Mouse (Mus musculus): ENCODE data around the gene Aatf. TPM values are rescaled to one million over a fixed set of nuclear protein-coding genes. Genes with fewer than 3 reads are reported as not detected.
A peak's percentile ranks its signal among the peaks of the same experiment; 100 is the strongest.

Aatf gene
- polyA plus RNA-seq, 1 experiment from 2014 or later: 58.3 TPM

GRCm38 (mm10) chr11:84526976-84527860 lies 13.9 kb upstream of the Aatf start:
- Histone ChIP-seq H3K4me3 (peak overlapping the region; percentile 66; the same call in 1 of the 2 replicates), H3K27me3 (replicated peaks; ENCODE audit: low read depth, poor library complexity, severe bottlenecking) (peaks cover 100% of the 10 kb centered on the region), H3K27ac (replicated peaks) (no peak overlapping the region), H3K9me3 (no peaks in the 10 kb centered on the region), H3K4me1 (peaks cover 42% of the 10 kb centered on the region), H3K36me3 (replicated peaks) (no peaks in the 10 kb centered on the region)
- 2% methylated on average over 29 of the region's 29 CpGs for WGBS
- peak; percentile 47 for DNase-seq (ENCODE audit: low spot score)

GRCm38 (mm10) chr11:84526451-84526850 lies 13.1 kb upstream of the Aatf start:
- Histone ChIP-seq H3K4me1 (peaks cover 42% of the 10 kb centered on the region), H3K4me3 (peak overlapping the region; percentile 66), H3K36me3 (replicated peaks) (no peaks in the 10 kb centered on the region), H3K27me3 (replicated peaks; ENCODE audit: low read depth, poor library complexity, severe bottlenecking) (peaks cover 100% of the 10 kb centered on the region), H3K27ac (replicated peaks) (no peak overlapping the region), H3K9me3 (no peaks in the 10 kb centered on the region)
- WGBS: under 1% methylated on average over 10 of the region's 10 CpGs
- DNase-seq (ENCODE audit: low spot score): no peak

- Histone ChIP-seq H3K27ac (replicated peaks) (0 out of 2 replicates have a peak within 1 kb of the TSS, but pooled peaks have one; percentile 24), H3K27me3 (replicated peaks; ENCODE audit: low read depth, poor library complexity, severe bottlenecking) (peaks cover 100% of the 10 kb centered on the region), H3K9me3 (no peaks in the 10 kb centered on the region), H3K36me3 (replicated peaks) (no peaks in the 10 kb centered on the region), H3K4me3 (peak within 1 kb of the TSS; percentile 66), H3K4me1 (peaks cover 42% of the 10 kb centered on the region)
- DNase-seq (ENCODE audit: low spot score): peak; percentile 88
- WGBS: under 1% methylated on average over 64 of the region's 64 CpGs
Measured at GRCm38 (mm10) chr11:84525421-84526274, 12.3 kb upstream of the Aatf start, which contains the start of gene Lhx1. Lhx1 (minus strand) TSS chr11:84525535.

- Histone ChIP-seq H3K27ac (replicated peaks) (0 out of 2 replicates have a peak overlapping the region, but pooled peaks have one; percentile 24), H3K4me3 (peak overlapping the region; percentile 66), H3K36me3 (replicated peaks) (no peaks in the 10 kb centered on the region), H3K4me1 (peaks cover 46% of the 10 kb centered on the region), H3K27me3 (replicated peaks; ENCODE audit: low read depth, poor library complexity, severe bottlenecking) (peaks cover 100% of the 10 kb centered on the region), H3K9me3 (no peaks in the 10 kb centered on the region)
- DNase-seq (ENCODE audit: low spot score): peak; percentile 66
- WGBS: under 1% methylated on average over 48 of the region's 48 CpGs
Measured at GRCm38 (mm10) chr11:84524511-84525270, 11.4 kb upstream of the Aatf start.

- Histone ChIP-seq H3K36me3 (replicated peaks) (no peaks in the 10 kb centered on the region), H3K27me3 (replicated peaks; ENCODE audit: low read depth, poor library complexity, severe bottlenecking) (peaks cover 100% of the 10 kb centered on the region), H3K9me3 (no peaks in the 10 kb centered on the region), H3K27ac (replicated peaks) (no peak overlapping the region), H3K4me3 (peak overlapping the region; percentile 66), H3K4me1 (peaks cover 42% of the 10 kb centered on the region)
- WGBS: under 1% methylated on average over 35 of the region's 35 CpGs
- peak; percentile 63 for DNase-seq (ENCODE audit: low spot score)
Measured at GRCm38 (mm10) chr11:84523841-84524510, 10.7 kb upstream of the Aatf start.

- Histone ChIP-seq H3K27me3 (replicated peaks; ENCODE audit: low read depth, poor library complexity, severe bottlenecking) (peaks cover 100% of the 10 kb centered on the region), H3K9me3 (no peaks in the 10 kb centered on the region), H3K36me3 (replicated peaks) (no peaks in the 10 kb centered on the region), H3K4me3 (peak overlapping the region; percentile 66; the same call in 1 of the 2 replicates), H3K4me1 (peaks cover 40% of the 10 kb centered on the region), H3K27ac (replicated peaks) (no peak overlapping the region)
- WGBS: under 1% methylated on average over 16 of the region's 16 CpGs
- peak; percentile 59 for DNase-seq (ENCODE audit: low spot score)
Measured at GRCm38 (mm10) chr11:84523321-84523831, 10.1 kb upstream of the Aatf start.

GRCm38 (mm10) chr11:84522577-84523320 lies 9.4 kb upstream of the Aatf start:
- Histone ChIP-seq H3K9me3 (no peaks in the 10 kb centered on the region), H3K4me1 (peaks cover 40% of the 10 kb centered on the region), H3K36me3 (replicated peaks) (no peaks in the 10 kb centered on the region), H3K27me3 (replicated peaks; ENCODE audit: low read depth, poor library complexity, severe bottlenecking) (peaks cover 100% of the 10 kb centered on the region), H3K4me3 (peak overlapping the region; percentile 66), H3K27ac (replicated peaks) (no peak overlapping the region)
- peak; percentile 61 for DNase-seq (ENCODE audit: low spot score)
- WGBS: 1% methylated on average over 40 of the region's 40 CpGs

- peaks cover 100% of the 10 kb centered on the region for H3K27me3 ChIP-seq (replicated peaks; ENCODE audit: low read depth, poor library complexity, severe bottlenecking)
- no peaks in the 10 kb centered on the region for H3K36me3 ChIP-seq (replicated peaks)
- DNase-seq (ENCODE audit: low spot score): peak; percentile 33
- 5% methylated on average over 24 of the region's 24 CpGs for WGBS
- no peaks in the 10 kb centered on the region for H3K9me3 ChIP-seq
- H3K27ac ChIP-seq (replicated peaks): no peak overlapping the region
- peaks cover 40% of the 10 kb centered on the region for H3K4me1 ChIP-seq
- H3K4me3 ChIP-seq: peak overlapping the region; percentile 14; the same call in 1 of the 2 replicates
Measured at GRCm38 (mm10) chr11:84521751-84522299, 8.5 kb upstream of the Aatf start.

- H3K9me3 ChIP-seq: no peaks in the 10 kb centered on the region
- peaks cover 33% of the 10 kb centered on the region for H3K4me1 ChIP-seq
- H3K36me3 ChIP-seq (replicated peaks): no peaks in the 10 kb centered on the region
- peaks cover 100% of the 10 kb centered on the region for H3K27me3 ChIP-seq (replicated peaks; ENCODE audit: low read depth, poor library complexity, severe bottlenecking)
- no peak overlapping the region for H3K27ac ChIP-seq (replicated peaks)
- 13% methylated on average over 3 of the region's 3 CpGs for WGBS
- no peak overlapping the region for H3K4me3 ChIP-seq
- DNase-seq (ENCODE audit: low spot score): no peak
Measured at GRCm38 (mm10) chr11:84521071-84521390, 7.7 kb upstream of the Aatf start.

GRCm38 (mm10) chr11:84520269-84521070 lies 7.1 kb upstream of the Aatf start:
- H3K4me1 ChIP-seq: peaks cover 27% of the 10 kb centered on the region
- H3K27me3 ChIP-seq (replicated peaks; ENCODE audit: low read depth, poor library complexity, severe bottlenecking): peaks cover 100% of the 10 kb centered on the region
- WGBS: 2% methylated on average over 31 of the region's 31 CpGs
- 0 out of 2 replicates have a peak overlapping the region, but pooled peaks have one; percentile 31 for H3K4me3 ChIP-seq
- DNase-seq (ENCODE audit: low spot score): peak; percentile 37
- H3K36me3 ChIP-seq (replicated peaks): no peaks in the 10 kb centered on the region
- no peak overlapping the region for H3K27ac ChIP-seq (replicated peaks)
- H3K9me3 ChIP-seq: no peaks in the 10 kb centered on the region

Measured in embryonic facial prominence, embryonic 10.5 days (tissue).